Mouse (Mus musculus): ENCODE results near the gene Mrpl33. TPM values are rescaled to one million over a fixed set of nuclear protein-coding genes. Genes with fewer than 3 reads are reported as not detected.

Mrpl33 gene
- polyA plus RNA-seq, 2 experiments: 138 to 312 TPM

DNA sequence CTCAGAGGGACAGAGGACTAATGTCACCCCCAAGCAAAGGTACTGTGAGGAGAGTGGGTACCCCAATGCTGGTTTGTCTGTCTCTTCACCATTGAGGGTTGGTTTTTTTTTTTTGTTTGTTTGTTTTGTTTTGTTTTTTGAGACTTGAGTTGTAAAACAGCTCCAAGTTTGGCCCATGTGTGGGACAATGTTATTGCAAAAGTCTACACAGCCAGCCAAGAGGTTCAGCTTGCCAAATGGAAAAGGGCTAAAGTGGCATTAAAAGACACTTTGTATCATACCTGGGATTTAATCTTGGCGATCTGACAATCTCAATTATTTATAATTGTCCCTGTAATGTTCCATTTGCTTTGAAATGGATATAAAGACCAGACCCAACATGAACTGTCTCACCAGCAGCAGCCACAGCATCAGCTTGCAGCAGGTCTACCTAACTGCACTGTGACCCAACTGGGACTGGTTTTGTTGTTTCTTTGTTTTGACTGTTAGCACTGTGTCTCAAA is 59.0 kb downstream of the Mrpl33 start:
- Histone ChIP-seq H3K27ac (replicated peaks; ENCODE audit: low read depth, low read length) (no peak overlapping the region), H3K4me3 (replicated peaks; ENCODE audit: low read length) (no peak overlapping the region), H3K27me3 (ENCODE audit: control insufficient read depth, insufficient read depth, low read length) (no peaks in the 10 kb centered on the region), H3K4me1 (ENCODE audit: control insufficient read depth, insufficient read depth, low read length) (no peaks in the 10 kb centered on the region), H3K36me3 (ENCODE audit: control insufficient read depth, insufficient read depth, low read length) (no peaks in the 10 kb centered on the region), H3K4me2 (replicated peaks; ENCODE audit: low read depth, low read length, severe bottlenecking) (no peak overlapping the region), H3K9me3 (ENCODE audit: control insufficient read depth, low read length) (no peaks in the 10 kb centered on the region), H3K9ac (ENCODE audit: low read depth, low read length, severe bottlenecking) (no peak overlapping the region)
- DNase-seq (ENCODE audit: low spot score) (no peak), ATAC-seq (ENCODE audit: low FRiP score, low read depth) (no peak)
- 83% methylated on average over 1 of the region's 1 CpGs for WGBS
- no peak for TF ChIP-seq POLR2A (IDR thresholded peaks at IDR 0.05; ENCODE audit: borderline replicate concordance, extremely low read depth, insufficient read depth, insufficient read length)

DNA sequence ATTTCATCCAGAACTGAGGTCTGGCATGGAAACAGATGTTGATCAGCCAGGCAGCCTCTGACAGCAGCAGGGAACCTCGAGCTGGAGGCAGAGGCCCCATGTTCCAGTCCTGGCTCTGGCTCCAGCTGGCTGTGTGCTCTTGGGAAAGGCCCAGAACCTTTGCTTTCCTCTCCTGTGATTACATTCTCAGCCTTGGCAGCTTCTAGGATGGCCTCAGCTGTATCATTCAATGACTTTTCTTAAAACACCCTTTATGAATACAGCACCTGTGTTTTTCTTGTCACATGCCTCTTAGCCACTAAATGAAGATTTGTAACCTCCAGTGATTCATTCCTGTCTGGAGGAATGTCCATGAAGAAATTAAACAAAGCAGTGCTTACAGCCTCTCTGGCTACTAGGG is 69.4 kb downstream of the Mrpl33 start:
- no peak for TF ChIP-seq POLR2A (IDR thresholded peaks at IDR 0.05; ENCODE audit: borderline replicate concordance, extremely low read depth, insufficient read depth, insufficient read length)
- Histone ChIP-seq H3K27me3 (ENCODE audit: control insufficient read depth, insufficient read depth, low read length) (no peaks in the 10 kb centered on the region), H3K4me3 (replicated peaks; ENCODE audit: low read length) (no peak overlapping the region), H3K9ac (ENCODE audit: low read depth, low read length, severe bottlenecking) (no peak overlapping the region), H3K27ac (replicated peaks; ENCODE audit: low read depth, low read length) (no peak overlapping the region), H3K4me1 (ENCODE audit: control insufficient read depth, insufficient read depth, low read length) (no peaks in the 10 kb centered on the region), H3K4me2 (replicated peaks; ENCODE audit: low read depth, low read length, severe bottlenecking) (no peak overlapping the region), H3K9me3 (ENCODE audit: control insufficient read depth, low read length) (no peaks in the 10 kb centered on the region), H3K36me3 (ENCODE audit: control insufficient read depth, insufficient read depth, low read length) (no peaks in the 10 kb centered on the region)
- ATAC-seq (ENCODE audit: low FRiP score, low read depth) (no peak), DNase-seq (ENCODE audit: low spot score) (peak; percentile 14)
- WGBS: 16% methylated on average over 1 of the region's 1 CpGs

DNA sequence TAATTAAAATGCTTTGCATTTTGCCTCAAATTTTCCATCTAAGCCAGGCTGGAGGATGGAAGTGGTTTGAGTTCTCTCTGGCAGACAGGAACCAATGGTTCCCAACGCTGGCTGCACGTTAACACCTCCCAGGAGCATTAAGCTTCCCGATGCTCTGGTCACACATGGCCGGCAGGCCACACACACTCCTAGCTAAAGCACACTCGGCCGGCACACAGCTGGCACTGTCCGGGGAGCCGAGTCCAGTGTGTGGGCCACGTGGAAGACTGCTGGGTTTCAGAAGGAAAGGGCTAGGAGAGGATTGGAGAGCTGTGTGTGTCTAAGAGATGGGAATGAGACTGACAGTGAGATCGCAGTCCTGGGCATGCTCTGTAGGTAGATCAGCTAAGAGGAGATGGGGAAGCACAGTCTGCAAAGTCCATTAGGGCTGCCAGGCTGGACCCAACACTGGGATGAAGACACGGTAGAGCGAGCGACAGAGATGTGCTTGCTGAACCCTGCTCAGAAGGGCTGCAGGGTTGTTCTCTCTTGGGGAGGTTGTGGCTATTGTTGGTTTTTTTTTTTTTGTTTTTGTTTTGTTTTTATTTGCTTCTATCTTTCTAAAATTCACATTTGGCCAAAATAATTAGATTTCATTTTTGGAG is 71.7 kb downstream of the Mrpl33 start:
- no peaks in the 10 kb centered on the region for H3K9me3 ChIP-seq (ENCODE audit: control insufficient read depth, low read length)
- H3K27ac ChIP-seq (replicated peaks; ENCODE audit: low read depth, low read length): no peak overlapping the region
- H3K27me3 ChIP-seq (ENCODE audit: control insufficient read depth, insufficient read depth, low read length): no peaks in the 10 kb centered on the region
- ATAC-seq (ENCODE audit: low FRiP score, low read depth): no peak
- H3K4me1 ChIP-seq (ENCODE audit: control insufficient read depth, insufficient read depth, low read length): no peaks in the 10 kb centered on the region
- H3K9ac ChIP-seq (ENCODE audit: low read depth, low read length, severe bottlenecking): no peak overlapping the region
- DNase-seq (ENCODE audit: low spot score): no peak
- no peak for TF ChIP-seq POLR2A (IDR thresholded peaks at IDR 0.05; ENCODE audit: borderline replicate concordance, extremely low read depth, insufficient read depth, insufficient read length)
- no peaks in the 10 kb centered on the region for H3K36me3 ChIP-seq (ENCODE audit: control insufficient read depth, insufficient read depth, low read length)
- WGBS: 61% methylated on average over 13 of the region's 13 CpGs
- H3K4me3 ChIP-seq (replicated peaks; ENCODE audit: low read length): no peak overlapping the region
- no peak overlapping the region for H3K4me2 ChIP-seq (replicated peaks; ENCODE audit: low read depth, low read length, severe bottlenecking)

DNA sequence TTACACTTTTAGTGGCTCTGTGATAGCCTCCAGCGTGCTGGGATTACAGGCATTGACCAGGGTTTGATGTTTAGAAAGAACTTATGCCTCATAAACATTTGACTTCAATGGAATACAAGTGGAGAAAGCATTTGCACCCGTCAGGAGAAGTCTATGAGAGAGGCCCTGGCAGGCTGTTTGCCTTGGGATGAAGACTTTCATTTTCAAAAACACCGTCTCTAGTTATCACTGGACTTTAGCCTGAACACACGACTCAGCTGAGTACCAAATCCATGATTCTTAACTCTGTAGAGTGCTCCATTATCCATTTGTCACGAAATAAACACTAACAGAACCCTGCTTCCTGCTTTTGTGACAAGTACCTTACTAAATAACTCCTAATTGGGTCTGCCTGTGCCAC is 73.2 kb downstream of the Mrpl33 start:
- TF ChIP-seq POLR2A (IDR thresholded peaks at IDR 0.05; ENCODE audit: borderline replicate concordance, extremely low read depth, insufficient read depth, insufficient read length): no peak
- no peak for ATAC-seq (ENCODE audit: low FRiP score, low read depth)

DNA sequence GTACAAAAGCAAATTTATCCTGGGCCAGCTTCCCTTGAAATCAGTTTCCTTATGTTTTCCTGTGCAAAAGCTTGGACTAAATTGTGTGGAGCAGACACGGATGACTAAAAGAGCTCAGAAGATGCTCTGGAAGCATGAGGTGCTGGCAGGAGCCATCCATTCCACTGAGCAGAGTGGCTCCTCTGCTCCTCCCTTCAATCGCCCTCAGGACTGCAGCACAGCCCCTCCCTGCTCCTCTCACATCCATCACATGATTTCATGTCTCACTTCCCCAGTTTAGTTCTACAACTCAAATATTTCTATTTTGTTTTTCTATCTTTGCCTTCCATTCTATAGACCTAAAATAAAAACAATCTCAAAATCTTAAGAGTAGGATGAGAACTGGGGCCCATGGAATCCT is 74.4 kb downstream of the Mrpl33 start:
- Histone ChIP-seq H3K4me3 (replicated peaks; ENCODE audit: low read length) (no peak overlapping the region), H3K27me3 (ENCODE audit: control insufficient read depth, insufficient read depth, low read length) (no peaks in the 10 kb centered on the region), H3K27ac (replicated peaks; ENCODE audit: low read depth, low read length) (no peak overlapping the region), H3K9me3 (ENCODE audit: control insufficient read depth, low read length) (no peaks in the 10 kb centered on the region), H3K4me1 (ENCODE audit: control insufficient read depth, insufficient read depth, low read length) (no peaks in the 10 kb centered on the region), H3K36me3 (ENCODE audit: control insufficient read depth, insufficient read depth, low read length) (no peaks in the 10 kb centered on the region), H3K9ac (ENCODE audit: low read depth, low read length, severe bottlenecking) (no peak overlapping the region), H3K4me2 (replicated peaks; ENCODE audit: low read depth, low read length, severe bottlenecking) (no peak overlapping the region)
- DNase-seq (ENCODE audit: low spot score) (no peak), ATAC-seq (ENCODE audit: low FRiP score, low read depth) (no peak)
- 71% methylated on average over 2 of the region's 2 CpGs for WGBS
- TF ChIP-seq POLR2A (IDR thresholded peaks at IDR 0.05; ENCODE audit: borderline replicate concordance, extremely low read depth, insufficient read depth, insufficient read length): no peak

More for the DNA sequence above, 73.2 kb downstream of the Mrpl33 start:
- Histone ChIP-seq H3K9me3 (ENCODE audit: control insufficient read depth, low read length) (no peaks in the 10 kb centered on the region), H3K4me1 (ENCODE audit: control insufficient read depth, insufficient read depth, low read length) (no peaks in the 10 kb centered on the region), H3K9ac (ENCODE audit: low read depth, low read length, severe bottlenecking) (no peak overlapping the region), H3K27ac (replicated peaks; ENCODE audit: low read depth, low read length) (no peak overlapping the region), H3K27me3 (ENCODE audit: control insufficient read depth, insufficient read depth, low read length) (no peaks in the 10 kb centered on the region), H3K36me3 (ENCODE audit: control insufficient read depth, insufficient read depth, low read length) (no peaks in the 10 kb centered on the region), H3K4me2 (replicated peaks; ENCODE audit: low read depth, low read length, severe bottlenecking) (no peak overlapping the region), H3K4me3 (replicated peaks; ENCODE audit: low read length) (no peak overlapping the region)
- WGBS: 54% methylated on average over 5 of the region's 5 CpGs
- DNase-seq (ENCODE audit: low spot score): no peak
